Mouse (Mus musculus): ENCODE measurements around the gene Fads3. TPM values are rescaled to one million over a fixed set of nuclear protein-coding genes. Genes with fewer than 3 reads are reported as not detected.

Gene Fads3
- polyA plus RNA-seq, 1 experiment from 2014 or later: 8.6 TPM

DNA sequence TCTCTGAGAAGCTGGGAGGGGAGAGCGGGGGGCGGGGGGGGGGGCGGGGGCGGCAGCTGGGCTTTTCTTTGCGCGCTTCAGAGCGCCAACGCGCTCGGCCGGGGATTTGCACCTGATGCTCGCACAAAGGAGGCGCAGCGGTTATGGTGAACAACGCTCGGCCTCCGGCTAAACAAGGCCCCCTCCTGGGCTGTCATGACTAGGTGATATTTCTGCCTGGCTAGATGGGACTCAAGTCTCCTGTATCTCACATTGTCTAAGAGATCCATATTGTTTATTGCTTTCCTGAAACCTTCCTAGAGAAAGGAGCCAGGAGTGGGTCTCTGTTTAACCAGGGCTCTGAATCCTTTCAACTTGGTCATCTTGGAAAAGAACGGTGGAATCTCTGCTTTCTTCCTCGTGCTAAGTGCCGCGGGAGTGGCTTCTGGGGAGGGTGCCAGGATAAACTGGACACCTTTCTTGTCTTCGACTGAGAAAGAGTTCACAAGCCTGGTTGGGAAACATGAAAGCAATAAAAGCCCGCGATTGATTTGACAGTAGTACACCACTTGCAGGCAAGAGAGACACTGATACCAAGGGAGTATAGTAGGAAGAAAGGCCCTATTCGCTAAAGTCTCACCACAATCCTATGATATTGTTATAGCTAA lies 60.8 kb downstream of the Fads3 start:
- Histone ChIP-seq H3K9ac (peak overlapping the region; percentile 81), H3K9me3 (no peaks in the 10 kb centered on the region), H3K4me2 (peak overlapping the region; percentile 70), H3K4me3 (peak overlapping the region; percentile 76), H3K36me3 (peaks cover under 1% of the 10 kb centered on the region; the same call in 1 of the 2 replicates), H3K27ac (peak overlapping the region; percentile 90), H3K27me3 (no peaks in the 10 kb centered on the region), H3K4me1 (peaks cover 39% of the 10 kb centered on the region)
- ATAC-seq (ENCODE audit: insufficient number of reproducible peaks, insufficient read depth, low FRiP score, low TSS enrichment, low read depth): peak; percentile 49; the same call in 1 of the 2 replicates
- WGBS: 5% methylated on average over 21 of the region's 25 CpGs

DNA sequence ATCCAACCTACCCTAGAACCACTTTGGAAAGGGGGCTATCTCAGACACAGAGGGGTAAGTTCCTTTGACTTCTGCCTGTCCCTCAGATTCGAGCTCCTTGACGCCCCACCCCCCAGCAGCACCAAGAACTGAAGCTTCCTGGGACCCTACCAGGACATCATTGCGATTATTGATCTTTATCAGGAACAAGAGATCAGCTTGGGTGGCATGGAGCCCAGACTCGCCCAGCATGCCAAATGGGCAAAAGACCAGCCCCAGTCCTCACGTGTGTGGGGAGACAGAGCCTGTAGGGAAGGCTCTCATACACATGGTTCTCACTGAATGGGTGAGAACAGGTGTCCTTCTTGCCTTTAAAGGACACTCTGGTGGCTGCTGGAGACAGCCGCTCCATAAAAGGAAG lies 62.9 kb downstream of the Fads3 start:
- Histone ChIP-seq H3K9me3 (no peaks in the 10 kb centered on the region), H3K36me3 (no peaks in the 10 kb centered on the region), H3K27ac (no peak overlapping the region), H3K4me1 (peaks cover 19% of the 10 kb centered on the region), H3K27me3 (no peaks in the 10 kb centered on the region), H3K9ac (no peak overlapping the region), H3K4me2 (no peak overlapping the region), H3K4me3 (no peak overlapping the region)
- no peak for ATAC-seq (ENCODE audit: insufficient number of reproducible peaks, insufficient read depth, low FRiP score, low TSS enrichment, low read depth)
- 87% methylated on average over 6 of the region's 6 CpGs for WGBS

DNA sequence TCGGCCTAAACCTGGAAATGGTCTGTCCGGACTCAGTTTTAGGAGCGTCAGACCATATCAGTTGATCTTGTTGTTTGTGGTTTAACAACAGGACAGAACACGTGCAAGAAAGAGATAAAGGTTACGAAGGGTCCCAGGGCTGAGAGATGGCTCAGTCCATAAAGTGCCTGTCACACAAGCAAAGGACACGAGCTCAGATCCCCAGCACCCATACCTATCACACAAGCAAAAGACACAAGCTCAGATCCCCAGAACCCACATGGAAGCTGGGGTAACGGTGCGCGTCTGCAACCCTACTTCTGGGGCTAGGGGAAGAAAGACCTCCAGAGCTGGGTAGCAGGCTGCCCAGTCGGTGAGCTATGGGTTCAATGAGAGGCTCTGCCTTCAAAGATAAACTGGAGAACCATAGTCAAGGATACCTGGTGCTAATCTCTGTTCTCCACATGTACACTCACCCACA lies 63.7 kb downstream of the Fads3 start:
- Histone ChIP-seq H3K9me3 (no peaks in the 10 kb centered on the region), H3K9ac (no peak overlapping the region), H3K4me2 (no peak overlapping the region), H3K36me3 (no peaks in the 10 kb centered on the region), H3K27ac (no peak overlapping the region), H3K4me3 (no peak overlapping the region), H3K27me3 (no peaks in the 10 kb centered on the region), H3K4me1 (peaks cover 11% of the 10 kb centered on the region)
- no peak for ATAC-seq (ENCODE audit: insufficient number of reproducible peaks, insufficient read depth, low FRiP score, low TSS enrichment, low read depth)
- WGBS: 80% methylated on average over 10 of the region's 10 CpGs

DNA sequence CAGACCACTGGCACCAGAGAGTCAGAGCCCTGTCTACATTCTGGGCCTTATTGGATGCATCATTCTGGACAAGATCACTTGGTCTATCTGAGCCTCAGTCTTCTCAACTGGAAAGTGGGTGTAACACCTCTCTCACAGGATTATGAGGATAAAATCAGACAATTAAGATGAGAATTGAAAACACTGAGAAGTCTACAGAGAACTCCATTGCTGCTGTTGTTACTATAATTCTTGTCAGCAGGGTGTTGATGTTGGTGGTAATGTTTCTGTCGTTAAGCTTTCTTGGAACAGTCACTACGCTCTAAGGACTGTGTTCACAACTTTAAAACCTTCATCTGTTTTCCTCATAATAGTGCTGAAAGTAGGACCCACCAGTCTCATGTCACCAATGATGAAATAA lies 65.3 kb downstream of the Fads3 start:
- no peak for ATAC-seq (ENCODE audit: insufficient number of reproducible peaks, insufficient read depth, low FRiP score, low TSS enrichment, low read depth)
- H3K9ac ChIP-seq: no peak overlapping the region
- no peaks in the 10 kb centered on the region for H3K9me3 ChIP-seq
- WGBS: 87% methylated on average over 2 of the region's 2 CpGs
- H3K4me1 ChIP-seq: peaks cover 5% of the 10 kb centered on the region; the same call in 1 of the 2 replicates
- no peak overlapping the region for H3K4me3 ChIP-seq
- no peaks in the 10 kb centered on the region for H3K36me3 ChIP-seq
- H3K27ac ChIP-seq: no peak overlapping the region
- no peaks in the 10 kb centered on the region for H3K27me3 ChIP-seq
- no peak overlapping the region for H3K4me2 ChIP-seq

DNA sequence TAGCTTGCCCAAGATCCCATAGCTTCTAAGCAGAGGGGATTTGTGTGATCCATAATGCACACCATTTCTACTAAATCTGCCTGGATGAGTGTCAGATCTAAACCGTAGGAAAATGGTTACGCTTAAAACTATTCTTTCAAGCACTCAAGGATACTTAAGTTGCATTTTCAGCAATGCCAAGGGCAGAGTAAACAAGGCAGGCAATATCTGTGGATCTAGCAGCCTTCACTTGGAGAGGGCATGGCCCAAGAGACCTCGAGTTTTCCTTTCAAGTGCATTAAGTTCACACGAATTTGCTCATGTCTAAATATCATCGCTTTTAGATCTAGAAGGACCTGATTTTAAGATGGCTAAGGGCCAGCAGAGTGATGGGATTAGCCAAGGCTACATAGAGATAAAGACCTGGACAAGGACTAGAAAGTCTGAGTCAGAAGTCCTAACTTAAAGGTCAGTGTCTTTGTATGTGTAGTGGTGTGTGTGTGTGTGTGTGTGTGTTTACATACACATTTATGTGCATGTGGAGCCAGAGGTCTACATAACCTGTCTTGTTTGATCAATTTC lies 65.8 kb downstream of the Fads3 start:
- H3K4me3 ChIP-seq: no peak overlapping the region
- H3K4me1 ChIP-seq: peaks cover 3% of the 10 kb centered on the region; the same call in 1 of the 2 replicates
- ATAC-seq (ENCODE audit: insufficient number of reproducible peaks, insufficient read depth, low FRiP score, low TSS enrichment, low read depth): no peak
- no peaks in the 10 kb centered on the region for H3K9me3 ChIP-seq
- no peak overlapping the region for H3K27ac ChIP-seq
- no peak overlapping the region for H3K9ac ChIP-seq
- no peaks in the 10 kb centered on the region for H3K27me3 ChIP-seq
- no peaks in the 10 kb centered on the region for H3K36me3 ChIP-seq
- H3K4me2 ChIP-seq: no peak overlapping the region
- 78% methylated on average over 5 of the region's 5 CpGs for WGBS

DNA sequence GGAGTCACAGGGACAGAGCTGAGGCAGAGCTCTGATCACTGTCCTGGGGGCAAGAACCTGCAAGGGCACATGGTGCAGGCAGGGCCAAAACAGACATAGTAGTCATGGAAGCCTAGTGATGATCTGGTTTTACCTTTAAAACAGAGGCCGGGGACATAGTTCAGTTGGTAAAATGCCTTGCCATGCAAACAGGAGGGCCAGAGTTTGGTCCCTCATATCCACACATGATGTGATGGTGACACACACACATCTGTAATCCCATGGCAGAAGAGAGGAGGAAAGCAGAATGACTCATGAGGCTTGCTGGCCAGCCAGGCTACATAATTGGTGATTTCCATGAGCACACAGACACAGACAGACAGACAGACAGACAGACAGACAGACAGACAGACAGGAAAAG lies 66.8 kb downstream of the Fads3 start:
- no peak overlapping the region for H3K4me2 ChIP-seq
- no peak overlapping the region for H3K27ac ChIP-seq
- no peaks in the 10 kb centered on the region for H3K27me3 ChIP-seq
- no peaks in the 10 kb centered on the region for H3K9me3 ChIP-seq
- H3K9ac ChIP-seq: no peak overlapping the region
- ATAC-seq (ENCODE audit: insufficient number of reproducible peaks, insufficient read depth, low FRiP score, low TSS enrichment, low read depth): no peak
- no peaks in the 10 kb centered on the region for H3K36me3 ChIP-seq
- H3K4me3 ChIP-seq: no peak overlapping the region
- H3K4me1 ChIP-seq: no peaks in the 10 kb centered on the region
- WGBS: 83% methylated on average over 1 of the region's 1 CpGs

DNA sequence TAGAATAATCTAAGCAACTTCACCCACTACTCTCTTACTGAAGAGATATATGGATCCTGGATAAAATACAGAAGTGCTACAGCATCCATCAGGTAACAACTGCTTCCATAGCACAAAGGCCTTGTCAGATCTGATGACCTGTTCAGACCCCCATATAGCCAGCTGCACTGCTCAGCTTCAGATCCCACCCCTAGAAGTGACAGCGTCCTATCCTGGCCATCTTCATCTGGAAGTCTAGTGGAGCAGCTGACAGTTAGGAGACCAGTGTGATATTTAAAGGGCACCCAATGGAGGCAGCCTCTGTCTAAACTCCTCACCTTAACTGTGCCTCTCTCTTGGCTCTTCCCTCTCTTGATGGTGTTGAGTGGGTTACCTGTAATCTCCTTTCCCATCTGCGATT lies 67.3 kb downstream of the Fads3 start:
- H3K27me3 ChIP-seq: no peaks in the 10 kb centered on the region
- no peak for ATAC-seq (ENCODE audit: insufficient number of reproducible peaks, insufficient read depth, low FRiP score, low TSS enrichment, low read depth)
- H3K4me1 ChIP-seq: no peaks in the 10 kb centered on the region
- H3K9me3 ChIP-seq: no peaks in the 10 kb centered on the region
- H3K9ac ChIP-seq: no peak overlapping the region
- no peaks in the 10 kb centered on the region for H3K36me3 ChIP-seq
- H3K4me3 ChIP-seq: no peak overlapping the region
- WGBS: 88% methylated on average over 2 of the region's 2 CpGs
- H3K27ac ChIP-seq: no peak overlapping the region
- H3K4me2 ChIP-seq: no peak overlapping the region

Other genes with a start within 250 kb of the Fads3 start
- gene Scgb2a2, start 194.0 kb upstream of the Fads3 start, polyA plus RNA-seq (2015; fragmentation: Nextera tagmentation; extraction: Ambion mirVana): not detected in 2 replicates
- 101 and 118 TPM in 2 replicates for gene Incenp, start 142.0 kb upstream of the Fads3 start, polyA plus RNA-seq (2015; fragmentation: Nextera tagmentation; extraction: Ambion mirVana)
- gene Fth1, start 61.0 kb upstream of the Fads3 start, polyA plus RNA-seq (2015; fragmentation: Nextera tagmentation; extraction: Ambion mirVana): 1,553 and 1,793 TPM in 2 replicates
- 0.73 and 0.98 TPM in 2 replicates for gene Best1, start 39.9 kb upstream of the Fads3 start, polyA plus RNA-seq (2015; fragmentation: Nextera tagmentation; extraction: Ambion mirVana)
- gene Rab3il1, start 39.9 kb upstream of the Fads3 start, polyA plus RNA-seq (2015; fragmentation: Nextera tagmentation; extraction: Ambion mirVana): 42.0 and 43.3 TPM in 2 replicates
- 70.0 and 79.8 TPM in 2 replicates for gene Fads2, start 60.2 kb downstream of the Fads3 start, polyA plus RNA-seq (2015; fragmentation: Nextera tagmentation; extraction: Ambion mirVana)
- gene Fads1, start 141.3 kb downstream of the Fads3 start, polyA plus RNA-seq (2015; fragmentation: Nextera tagmentation; extraction: Ambion mirVana): 93.6 and 104 TPM in 2 replicates
- gene Tmem258, start 162.4 kb downstream of the Fads3 start, polyA plus RNA-seq (2015; fragmentation: Nextera tagmentation; extraction: Ambion mirVana): 485 and 486 TPM in 2 replicates
- gene Fen1, start 162.6 kb downstream of the Fads3 start, polyA plus RNA-seq (2015; fragmentation: Nextera tagmentation; extraction: Ambion mirVana): 69.3 and 88.1 TPM in 2 replicates
- 0.91 and 1.4 TPM in 2 replicates for gene Myrf, start 199.2 kb downstream of the Fads3 start, polyA plus RNA-seq (2015; fragmentation: Nextera tagmentation; extraction: Ambion mirVana)

Measured in embryonic facial prominence, embryonic 13.5 days (tissue).